Mouse (Mus musculus) lung, postnatal 36 days (tissue): Measurements from ENCODE around the gene Pcx.
"Not testable (repeated sequence)": the region's sequence is repeated elsewhere in the genome, so short reads cannot be mapped to it uniquely, and the experiment has no call there.

Experiments used
- DNase-seq: peaks from one replicate; pipeline ENCODE4 v3.0.0; 2022; ENCODE audit warnings: mixed read lengths

Gene Pcx

DNA sequence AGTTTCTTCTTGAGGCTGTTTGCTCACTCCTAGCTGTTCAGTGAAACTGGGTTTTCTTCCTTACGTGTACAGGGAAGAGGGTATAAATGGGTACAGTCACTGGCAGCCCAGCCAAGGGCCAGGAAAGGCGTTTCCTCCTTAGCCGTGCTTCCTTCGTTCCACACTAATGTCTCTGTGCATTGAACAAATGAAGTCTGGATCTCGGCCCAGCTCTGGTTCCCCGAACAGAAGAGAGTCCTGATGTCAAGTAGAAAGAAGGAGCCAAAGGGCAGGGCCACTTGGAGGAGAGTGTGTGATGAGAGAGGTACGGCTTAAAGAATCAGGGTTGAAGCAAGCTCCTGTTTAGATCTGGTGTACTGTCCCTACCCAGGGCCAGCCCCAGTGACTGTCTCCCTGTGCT, 44.8 kb downstream of the Pcx start:
- peak; percentile 40 for DNase-seq

DNA sequence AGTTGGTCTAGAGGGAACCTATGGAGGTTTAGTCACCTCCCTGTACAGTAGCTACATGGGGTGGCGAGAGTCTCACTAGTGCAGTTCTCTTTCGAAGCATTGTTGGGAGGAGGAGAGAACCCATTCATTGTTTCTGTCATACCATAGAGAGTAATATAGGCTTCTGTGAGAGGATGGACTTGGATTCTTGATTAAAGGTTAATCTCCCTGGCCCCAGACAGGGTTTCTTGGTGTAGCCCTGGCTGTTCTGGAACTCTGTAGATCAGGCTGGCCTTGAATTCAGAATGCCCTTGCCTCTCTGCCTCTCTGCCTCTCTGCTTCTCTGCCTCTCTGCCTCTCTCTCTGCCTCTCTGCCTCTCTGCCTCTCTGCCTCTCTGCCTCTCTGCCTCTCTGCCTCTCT, 46.5 kb downstream of the Pcx start:
- DNase-seq: no peak

DNA sequence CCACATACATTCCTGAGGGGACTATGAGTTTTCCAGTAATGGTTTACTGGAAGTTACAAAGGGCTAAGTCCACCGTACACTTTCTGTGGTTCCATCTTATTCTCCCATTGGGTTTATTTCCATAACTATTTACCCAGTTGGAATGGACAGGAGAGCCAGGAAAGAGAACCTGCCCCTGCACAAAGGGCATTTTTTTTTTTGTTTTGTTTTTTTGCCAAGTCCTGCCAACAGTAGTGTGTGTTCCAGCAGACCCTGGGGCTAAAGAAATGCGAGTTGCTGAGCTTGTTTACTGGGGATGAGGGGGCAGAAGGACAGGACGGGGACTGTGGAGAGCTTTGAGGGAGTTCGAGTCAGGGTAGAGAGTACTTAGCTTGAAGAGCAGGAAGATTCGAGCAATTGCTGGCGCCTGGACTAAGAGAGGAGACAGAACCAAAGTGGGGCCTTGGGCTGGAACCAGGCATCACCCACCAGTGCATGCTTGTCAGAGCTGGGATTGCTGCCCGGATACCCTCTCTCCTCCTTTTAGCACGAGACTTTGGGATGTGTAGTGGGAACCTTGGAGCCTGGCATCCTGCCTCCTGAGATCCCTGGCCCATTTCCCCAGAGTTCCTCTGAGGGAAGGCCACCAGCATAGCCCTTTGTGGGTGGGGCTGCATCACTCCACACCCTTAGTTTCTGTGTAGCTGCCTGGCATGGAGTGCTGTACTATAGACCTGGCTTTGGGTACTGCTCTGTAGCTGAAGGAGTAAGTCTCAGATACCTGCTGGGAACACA, 47.7 kb downstream of the Pcx start:
- DNase-seq: no peak

DNA sequence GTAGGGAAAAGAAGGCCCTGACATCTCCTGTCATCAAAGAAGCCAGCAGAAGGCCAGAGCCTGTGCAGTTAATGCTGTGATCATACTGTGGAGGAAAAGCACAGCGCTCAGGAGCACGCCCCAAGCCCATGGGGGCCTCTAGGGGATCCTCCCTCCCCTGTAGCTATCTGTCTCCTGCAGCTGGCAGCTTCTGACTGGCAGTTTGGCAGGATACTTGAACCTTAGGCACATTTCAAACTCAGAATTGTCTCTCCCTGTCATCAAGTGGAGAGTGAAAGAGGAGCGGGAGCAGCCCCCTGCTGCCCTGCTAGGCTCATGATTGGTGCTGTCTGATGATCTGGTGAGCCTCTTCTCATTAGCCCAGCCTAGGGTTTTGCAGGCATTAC, 48.3 kb downstream of the Pcx start:
- no peak for DNase-seq

DNA sequence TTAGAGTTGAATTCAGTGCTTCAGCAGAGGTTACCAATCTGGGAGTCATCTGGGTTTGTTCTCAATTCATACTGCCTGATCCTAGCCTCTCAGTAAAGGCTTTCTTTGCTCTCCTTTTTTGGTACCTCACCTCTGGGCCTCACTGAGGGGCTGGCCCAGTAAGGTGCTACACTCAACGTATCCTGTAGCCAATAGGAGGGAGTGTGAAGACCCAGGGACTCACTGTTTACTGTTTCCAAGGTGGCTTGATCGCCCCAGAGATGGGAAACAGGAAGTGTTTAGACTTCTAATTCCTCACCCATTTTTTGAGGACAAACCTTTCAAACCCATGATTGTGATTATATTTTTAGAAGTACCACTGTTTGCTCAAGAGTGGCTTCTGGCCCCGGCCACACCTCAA, 48.7 kb downstream of the Pcx start:
- no peak for DNase-seq

DNA sequence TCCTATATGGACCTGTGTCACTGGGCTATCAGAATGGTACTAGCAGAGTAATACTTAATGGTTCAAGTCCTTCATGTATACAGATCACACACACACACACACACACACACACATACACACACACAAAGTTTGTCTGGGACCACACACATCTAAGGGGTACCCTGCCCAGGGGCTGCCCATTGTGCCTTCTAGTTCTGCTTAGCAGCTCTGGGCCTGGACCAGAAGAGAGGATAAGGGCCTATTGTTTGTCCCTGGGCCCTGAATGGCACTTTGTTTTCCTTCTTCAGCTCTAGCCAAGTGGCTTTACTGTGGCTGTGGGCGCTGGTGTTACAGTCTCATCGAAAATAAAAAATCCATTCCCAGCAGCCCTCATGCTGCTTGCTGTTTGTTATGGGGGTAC, 49.3 kb downstream of the Pcx start:
- DNase-seq: no peak

DNA sequence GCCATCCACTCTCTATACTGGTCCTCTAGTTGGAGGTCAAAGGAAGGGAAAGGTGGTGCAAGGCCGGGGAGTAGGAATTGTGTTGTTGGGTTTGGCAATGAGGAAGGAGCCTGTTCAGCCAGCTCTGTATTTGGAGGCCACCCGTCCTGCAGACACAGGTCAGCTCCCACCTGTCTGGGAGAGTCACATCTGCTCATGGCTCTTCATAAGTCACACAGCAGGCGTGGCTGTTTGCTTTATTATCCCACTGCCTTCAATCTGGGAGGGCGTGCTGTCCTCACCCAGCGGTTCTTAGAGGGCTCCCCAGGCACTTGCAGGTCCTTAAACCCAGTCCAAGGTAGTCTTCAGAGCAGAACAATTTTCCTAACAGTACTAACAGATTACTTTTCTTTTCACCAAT, 49.9 kb downstream of the Pcx start:
- no peak for DNase-seq

DNA sequence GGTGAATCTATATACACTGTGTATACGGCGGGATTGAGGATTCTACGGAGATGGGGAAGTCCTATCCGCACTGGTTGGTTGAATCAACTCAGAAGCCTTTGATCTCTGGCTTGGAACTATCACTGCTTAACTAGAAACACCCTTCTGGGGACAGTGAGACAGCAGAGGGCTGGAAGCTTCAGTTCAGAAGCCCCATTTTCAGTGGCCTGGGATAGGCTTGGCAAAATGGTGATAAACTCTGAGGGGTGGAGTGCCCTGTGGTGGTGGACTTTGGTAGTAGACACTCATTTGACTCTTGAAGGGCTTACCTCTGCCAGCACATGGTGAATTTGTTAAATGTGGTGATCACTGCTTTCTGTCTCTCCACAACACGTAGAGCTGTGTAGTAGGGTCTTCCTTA, 55.4 kb downstream of the Pcx start:
- DNase-seq: no peak

DNA sequence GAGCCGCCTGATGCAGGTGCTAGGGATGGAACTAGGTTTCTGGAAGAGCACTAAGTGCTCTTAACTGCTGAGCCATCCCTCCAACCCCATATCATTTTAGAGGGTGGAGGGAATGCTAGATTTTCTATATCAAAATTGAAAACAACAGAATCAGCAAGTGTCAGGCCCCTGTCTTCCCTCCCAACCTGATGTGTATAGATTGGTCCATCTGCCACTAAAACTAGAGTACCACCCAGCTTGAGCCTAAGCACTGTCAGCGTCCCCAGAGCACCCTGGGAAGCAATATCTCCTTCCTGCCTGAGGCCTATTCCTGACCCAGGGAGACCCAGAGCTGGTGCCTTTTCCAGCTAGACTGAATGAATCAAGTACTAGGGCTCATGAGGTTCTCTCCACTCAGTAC, 56.6 kb downstream of the Pcx start:
- no peak for DNase-seq

DNA sequence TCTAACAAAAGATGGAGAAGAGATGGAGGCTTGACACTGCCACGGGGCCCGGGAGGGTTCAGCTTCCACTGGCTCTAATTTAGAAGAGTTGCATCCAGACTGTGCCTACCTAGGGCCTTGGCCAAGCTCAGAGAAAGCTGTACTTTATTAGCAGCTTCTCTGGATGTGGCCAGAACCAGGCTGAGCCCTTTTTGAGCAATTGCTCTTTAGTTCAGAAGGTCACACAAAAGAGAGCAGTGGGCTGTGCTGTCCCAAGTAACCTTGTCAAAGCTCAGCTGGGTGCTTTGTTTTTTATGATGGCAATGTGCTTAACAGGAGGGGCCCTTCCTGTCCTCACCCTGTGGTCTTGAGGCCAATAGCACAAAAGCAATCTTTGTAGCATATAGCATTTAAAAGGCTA, 57.4 kb downstream of the Pcx start:
- DNase-seq: no peak

DNA sequence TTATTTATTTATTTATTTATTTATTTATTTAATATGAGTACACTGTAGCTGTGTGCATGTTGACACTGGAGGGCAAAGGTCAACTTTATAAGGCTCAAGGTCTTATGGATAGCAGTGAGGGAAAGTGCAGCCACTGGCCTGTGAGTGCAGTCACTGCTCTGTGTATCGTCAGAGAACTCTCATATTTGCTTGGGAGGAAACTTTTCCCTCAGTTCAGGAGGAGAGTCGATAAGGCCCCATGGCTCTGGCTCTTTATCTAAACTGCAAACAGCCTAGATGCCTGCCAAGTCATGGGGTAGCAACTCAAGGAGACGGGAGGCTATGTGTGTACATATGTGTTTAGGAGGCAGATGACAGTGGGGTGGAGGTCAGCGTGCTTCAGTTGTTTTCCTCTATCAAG, 58.6 kb downstream of the Pcx start:
- DNase-seq: no peak

DNA sequence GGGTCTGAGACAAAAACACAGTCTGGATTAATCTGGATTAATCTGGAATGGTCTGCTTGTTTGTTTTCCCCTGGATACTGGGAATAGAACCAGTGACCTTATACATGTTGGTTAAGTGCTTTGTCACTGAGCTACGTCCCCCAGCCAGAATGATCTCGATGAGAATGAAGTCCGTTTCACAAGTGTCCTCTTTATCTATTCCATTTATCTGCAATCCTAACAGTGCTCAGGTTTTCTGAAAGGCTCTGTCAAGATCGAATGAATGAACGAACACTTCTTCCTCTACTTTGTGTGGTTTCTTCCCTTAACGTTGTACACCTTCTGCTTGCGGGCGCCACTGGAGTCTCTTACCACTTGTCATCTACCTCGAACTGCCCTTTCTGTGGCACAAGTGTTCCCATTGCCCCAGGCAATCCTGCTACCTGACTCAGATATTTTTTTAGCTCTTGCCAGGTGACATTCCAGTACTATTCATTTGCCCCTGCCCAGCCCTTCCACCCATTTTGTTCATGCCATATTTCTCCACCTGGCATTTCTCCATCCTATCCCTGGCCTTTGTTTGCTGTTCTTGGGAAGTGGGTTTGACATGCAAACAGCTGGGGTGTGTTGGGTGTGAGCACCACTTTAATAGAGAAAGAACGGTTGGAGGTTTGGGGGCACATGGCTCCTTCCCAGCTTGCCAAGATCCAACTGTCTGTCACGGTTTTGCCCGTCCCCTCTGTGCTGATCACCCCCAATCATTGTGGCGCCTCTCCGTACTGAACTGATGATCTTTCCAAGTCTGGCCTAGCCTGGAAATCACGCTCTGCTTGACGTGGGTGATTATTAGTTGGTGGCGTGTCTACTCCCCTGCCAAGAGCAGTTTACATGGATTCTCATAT, 59.3 kb downstream of the Pcx start:
- peak; percentile 74 for DNase-seq

DNA sequence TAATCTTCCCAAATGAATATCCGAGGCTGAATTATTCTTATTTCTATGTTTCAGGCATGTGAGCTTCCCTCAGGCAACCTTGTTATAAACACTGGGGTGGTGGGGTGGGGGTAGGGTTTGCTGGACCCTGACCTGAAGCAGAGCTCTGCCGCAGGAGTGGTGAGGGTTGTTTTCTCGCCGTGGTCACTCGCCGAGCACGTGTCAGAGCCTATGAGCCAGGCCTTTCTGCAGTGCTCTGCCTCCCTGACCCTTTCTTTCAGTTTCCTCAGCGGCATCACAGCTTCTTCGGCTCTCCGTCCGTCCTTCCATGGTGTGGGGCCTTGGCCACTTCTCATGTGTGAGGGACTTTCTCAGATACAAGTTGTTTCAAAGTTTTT, 60.0 kb downstream of the Pcx start:
- DNase-seq: no peak

DNA sequence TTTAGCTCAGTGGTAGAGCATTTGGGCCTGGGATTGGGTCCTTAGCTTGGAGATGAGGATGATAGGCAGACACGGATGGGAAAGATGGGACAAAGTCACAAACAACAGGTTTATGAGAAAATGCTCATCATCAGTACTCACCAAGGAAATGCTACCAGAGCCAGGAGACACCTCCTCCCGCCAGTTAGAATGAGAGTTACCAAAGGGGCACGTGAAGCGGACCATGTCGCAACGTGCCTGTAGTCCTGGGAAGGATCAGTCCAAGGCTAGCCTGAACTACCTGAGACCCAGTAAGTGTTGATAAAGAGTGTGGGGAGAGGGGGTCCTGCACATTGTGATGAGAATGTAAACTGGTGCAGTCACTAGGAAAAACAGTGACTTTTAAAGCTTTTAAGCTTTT, 60.5 kb downstream of the Pcx start:
- no peak for DNase-seq

DNA sequence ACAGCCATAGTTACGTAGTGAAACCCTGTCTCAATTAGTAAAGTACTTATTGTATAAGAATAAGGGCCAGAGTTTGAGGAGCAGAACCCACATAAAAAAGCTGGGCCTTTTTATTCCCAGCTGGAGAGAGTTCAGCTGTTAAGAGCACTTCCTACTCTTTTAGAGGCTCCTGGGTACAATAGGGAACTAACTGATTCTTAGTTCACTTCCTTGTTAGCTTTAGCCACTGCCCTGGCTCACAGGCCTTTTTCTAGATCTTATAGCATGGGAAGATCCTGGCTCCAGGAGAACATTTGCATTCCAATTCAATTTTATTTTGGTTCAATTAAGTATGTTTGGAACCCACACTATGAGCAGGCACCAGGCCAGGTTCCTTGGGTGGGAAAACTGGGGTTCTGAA, 61.4 kb downstream of the Pcx start:
- DNase-seq: no peak

DNA sequence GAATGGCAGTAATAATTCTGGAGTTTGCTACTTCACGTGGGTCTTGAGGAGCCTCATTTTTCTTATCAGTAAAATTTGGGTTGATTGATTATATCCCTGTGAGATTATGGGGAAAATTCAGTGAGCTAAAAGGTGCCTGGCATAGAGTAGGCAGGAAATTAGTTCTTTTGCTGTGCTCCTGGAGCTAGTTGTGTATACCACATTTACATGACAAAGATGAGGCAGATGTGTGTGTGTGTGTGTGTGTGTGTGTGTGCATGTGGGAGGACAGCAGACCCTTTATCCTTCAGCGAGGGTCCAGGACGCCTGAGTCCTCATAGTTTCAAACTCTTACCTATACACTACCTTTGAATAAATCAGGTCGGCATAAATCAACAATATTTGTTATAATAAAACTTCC, 61.8 kb downstream of the Pcx start:
- no peak for DNase-seq

DNA sequence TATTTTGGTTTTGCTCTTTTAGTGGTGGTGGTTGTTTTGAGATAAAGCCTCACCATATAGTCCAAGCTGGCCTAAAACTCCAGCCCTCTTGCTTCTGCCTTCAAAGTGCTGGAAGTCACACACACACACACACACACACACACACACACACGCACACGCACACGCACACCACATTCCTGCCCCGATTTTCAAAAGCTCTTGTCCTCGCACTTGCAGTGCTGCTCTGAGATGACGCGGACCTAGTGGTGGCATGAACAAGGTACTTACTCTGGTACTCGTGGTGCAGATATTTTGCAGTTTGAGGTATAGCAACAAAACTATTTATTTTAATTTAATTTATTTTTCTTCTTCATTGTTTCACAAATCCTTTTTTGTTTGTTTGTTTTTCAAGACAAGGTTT, 62.2 kb downstream of the Pcx start:
- DNase-seq: peak; percentile 45

DNA sequence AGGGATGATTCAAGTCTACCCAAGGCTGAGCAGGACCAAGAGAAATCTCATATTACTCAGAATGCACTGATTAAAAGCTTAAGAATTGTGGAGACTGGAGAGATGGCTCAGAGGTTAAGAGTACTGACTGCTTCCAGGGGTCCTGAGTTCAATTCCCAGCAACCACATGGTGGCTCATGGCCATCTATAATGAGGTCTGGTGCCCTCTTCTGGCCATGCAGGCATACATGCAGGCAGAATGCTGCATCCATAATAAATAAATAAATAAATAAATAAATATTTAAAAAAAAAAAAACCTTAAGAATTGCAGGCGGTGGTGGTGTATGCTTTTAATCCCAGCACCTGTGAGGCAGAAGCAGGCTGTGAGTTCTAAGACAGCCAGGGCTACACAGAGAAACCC, 63.0 kb downstream of the Pcx start:
- no peak for DNase-seq

DNA sequence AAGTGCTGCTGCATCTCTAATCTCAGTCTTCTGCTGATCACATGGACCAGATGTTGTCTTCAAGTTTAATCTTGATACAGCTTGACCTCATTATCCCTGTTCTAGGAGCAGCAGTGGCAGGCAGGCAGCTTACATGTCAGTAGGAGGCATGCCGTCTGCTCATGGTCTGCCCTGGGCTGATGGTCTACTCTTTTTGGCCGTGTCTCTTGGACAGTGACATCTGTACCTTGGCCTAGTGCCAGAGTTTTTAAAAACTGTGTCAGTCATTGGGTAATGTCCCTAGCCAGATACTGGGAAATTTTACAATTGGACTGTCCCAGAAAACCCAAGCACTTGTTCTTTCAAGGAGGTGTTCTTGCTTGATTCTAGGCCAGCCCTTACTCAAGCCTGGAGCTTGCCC, 68.5 kb downstream of the Pcx start:
- peak; percentile 65 for DNase-seq

DNA sequence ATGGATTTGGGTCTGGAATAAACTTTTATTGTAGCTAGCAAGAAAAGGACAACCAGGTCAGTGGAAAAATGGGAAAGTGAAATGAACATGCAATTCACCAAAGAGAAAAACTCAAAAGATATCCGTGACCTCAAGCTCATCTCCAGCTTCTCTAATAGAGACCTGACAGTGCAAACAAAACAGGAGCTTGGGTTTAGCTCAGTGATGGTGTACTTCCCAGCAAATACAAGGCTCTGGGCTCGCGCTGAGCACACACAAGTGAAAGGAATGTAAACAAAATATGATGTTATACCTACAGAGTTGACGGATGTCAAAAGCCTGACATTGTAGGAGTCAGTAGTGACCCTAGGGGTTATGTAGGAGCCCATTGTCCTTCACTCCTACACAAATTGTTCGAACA, 69.0 kb downstream of the Pcx start:
- DNase-seq: no peak

DNA sequence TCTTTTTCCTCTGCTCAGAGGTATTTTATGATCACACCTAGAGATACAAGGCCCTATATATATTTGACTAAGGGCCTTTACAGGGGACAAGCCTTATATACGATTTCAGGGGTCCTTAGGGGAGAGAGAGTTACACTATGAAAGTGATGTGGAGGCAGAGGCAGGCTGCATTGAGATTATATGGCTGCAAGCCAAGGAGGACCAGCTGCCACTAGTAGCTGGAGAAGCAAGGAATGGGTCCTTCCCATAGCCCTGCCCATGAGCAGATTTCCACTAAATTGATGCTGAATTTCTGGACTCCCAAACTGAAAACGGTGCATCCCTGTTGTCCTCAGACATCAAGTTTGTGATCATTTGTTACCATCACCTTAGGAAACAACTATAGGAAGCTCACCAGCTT, 73.6 kb downstream of the Pcx start:
- no peak for DNase-seq

DNA sequence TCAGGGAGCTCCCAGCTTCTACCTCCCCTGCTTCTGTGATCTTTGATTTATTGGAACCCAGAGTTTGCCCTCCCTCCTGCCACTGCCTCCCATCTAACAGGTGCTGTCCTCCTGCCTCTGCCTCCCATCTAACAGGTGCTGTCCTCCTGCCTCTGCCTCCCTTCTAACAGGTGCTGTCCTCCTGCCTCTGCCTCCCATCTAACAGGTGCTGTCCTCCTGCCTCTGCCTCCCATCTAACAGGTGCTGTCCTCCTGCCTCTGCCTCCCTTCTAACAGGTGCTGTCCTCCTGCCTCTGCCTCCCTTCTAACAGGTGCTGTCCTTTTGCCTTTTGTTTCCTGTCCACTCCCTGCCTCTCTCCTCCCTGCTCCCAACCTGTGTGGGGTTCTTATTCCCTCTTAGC, 76.5 kb downstream of the Pcx start:
- DNase-seq: not testable (repeated sequence)

DNA sequence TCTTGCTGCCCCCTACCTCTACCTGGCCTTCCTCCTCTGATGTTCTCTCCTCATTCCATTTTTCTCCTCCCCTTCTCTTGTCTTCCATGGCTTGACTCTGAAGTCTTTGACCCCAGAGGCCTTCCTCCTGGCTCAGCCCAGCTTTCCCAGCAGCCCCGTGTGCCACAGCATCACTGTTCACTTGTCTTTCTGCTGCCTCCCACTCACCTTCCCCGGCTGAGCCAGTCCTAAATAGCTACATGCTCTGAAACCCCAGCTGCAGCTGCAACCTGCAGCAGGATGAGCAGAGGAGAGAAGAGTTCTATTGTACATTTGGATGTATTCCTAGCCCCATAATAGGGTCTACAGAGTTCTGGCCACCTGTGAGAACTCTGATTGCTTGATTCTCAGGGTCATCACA, 77.2 kb downstream of the Pcx start:
- DNase-seq: no peak

DNA sequence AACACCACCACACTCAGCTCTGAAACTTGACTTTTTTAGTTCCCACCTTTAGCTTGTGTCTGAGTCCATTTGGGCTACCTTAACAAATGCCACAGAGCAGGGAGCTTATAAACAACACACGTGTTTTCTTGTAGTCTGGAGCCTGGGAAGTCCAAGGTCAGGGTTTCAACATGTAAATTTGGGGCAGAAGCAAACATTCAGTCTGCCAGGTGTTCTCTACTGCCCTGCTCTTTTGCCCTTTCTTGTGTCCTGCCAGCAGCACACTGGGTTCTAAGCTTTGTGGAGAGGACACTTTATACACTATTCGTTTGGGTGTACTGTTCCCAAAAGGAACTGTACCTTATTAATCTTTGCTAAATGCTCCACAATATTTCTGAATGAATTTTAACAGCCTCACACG, 78.2 kb downstream of the Pcx start:
- no peak for DNase-seq

DNA sequence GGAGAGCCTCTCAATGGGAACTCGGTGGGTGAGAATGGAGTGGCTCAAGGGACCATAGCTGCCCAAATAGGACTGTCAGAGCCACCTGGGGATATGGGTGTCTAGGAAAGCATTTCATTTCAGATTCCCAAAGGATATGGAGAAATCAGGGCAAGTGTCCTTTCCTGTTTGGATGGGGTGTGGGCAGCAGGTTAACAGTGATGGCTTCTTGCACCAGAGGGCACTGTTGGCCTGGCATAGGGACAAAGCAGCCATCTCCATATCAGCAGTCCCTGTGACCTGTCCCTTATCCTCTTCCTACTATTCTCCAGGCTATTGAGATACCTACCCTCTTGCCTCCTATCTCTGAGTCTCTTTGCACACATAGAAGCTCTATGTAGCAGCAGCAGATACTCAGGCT, 78.8 kb downstream of the Pcx start:
- DNase-seq: no peak
